Mouse (Mus musculus): ENCODE results near the gene Rfx4. TPM values are rescaled to one million over a fixed set of nuclear protein-coding genes. Genes with fewer than 3 reads are reported as not detected.

The Rfx4 gene
- 0.09 TPM for polyA plus RNA-seq (2021)

DNA sequence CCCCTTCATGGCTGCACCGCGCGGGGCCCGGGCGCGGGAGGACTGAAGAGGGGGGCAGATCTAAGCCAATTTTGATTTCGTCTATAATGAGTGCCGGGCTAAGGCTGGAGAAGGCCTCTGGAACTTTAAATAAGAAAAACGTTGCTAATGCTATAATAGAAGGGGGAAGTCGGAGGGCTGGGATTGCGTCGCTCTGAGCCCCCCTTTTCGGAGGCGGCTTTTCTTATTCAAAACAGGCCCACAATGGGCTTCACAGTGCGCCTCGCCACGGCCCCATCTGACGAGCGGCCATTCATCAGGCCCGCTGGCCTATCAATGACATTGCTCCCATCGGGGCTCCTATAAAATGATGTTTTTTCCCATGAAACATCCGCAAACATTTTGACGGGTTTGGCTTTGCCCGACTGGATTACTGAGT is at the start of gene Rfx4:
Rfx4 (plus strand) TSS at position 277 of the 418 bp plus-strand sequence.
- no peak for ATAC-seq
- no peak for DNase-seq (ENCODE audit: low read depth, low spot score)
- in situ Hi-C loops (cut with MboI; ENCODE audit: low pct_unique_long_range_greater_than_20kb): no loop called here
- no peak for TF ChIP-seq CTCF (IDR thresholded peaks at IDR 0.05)
- ChIA-PET POLR2A (no interaction called here), CTCF (no interaction called here)
- peaks cover 54% of the 10 kb centered on the region for H3K27me3 ChIP-seq

DNA sequence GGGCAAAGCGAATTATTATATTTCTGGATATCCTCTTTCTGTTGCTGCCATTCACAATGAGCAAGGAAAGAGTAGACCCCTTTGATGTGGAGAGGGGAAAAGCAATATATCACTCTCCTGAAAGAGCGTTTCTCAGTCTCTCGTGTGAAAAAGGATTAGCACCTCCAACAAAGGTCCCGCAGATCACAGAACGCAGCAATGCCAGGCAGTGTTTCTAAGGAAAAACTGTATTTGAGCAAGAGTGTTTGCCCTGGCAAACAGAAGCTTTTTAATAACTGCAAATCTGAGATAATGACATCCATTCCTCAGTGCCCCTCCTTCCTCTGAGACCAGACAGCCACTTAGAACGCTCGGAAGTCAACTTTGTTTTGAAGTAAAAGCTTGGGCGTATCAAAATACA is 49.3 kb upstream of the Rfx4 start:
- H3K27me3 ChIP-seq: no peaks in the 10 kb centered on the region
- ATAC-seq (no peak), DNase-seq (ENCODE audit: low read depth, low spot score) (no peak)
- TF ChIP-seq CTCF (IDR thresholded peaks at IDR 0.05): no peak
- ChIA-PET CTCF (no interaction called here), POLR2A (no interaction called here)
- in situ Hi-C loops (cut with MboI; ENCODE audit: low pct_unique_long_range_greater_than_20kb): no loop called here

DNA sequence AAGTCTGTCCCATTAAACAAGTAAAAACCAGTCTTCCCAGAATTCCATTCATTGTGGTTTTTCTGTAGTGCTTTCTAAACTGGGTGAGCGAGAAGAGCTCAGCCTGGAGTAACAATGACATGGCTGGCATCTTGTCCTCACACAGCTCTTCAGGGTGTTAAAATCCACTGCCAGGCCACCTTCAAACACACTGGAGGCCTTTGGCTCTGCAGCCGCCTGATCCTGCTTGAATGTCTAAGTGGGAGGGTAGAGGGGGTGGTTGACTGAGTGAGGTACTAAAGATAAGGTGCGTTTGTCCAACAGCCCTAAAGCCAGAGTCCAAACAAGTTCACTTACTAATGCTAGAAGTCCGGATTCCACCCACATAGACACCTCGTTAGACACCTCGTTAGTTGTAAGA is 48.6 kb upstream of the Rfx4 start:
- ATAC-seq (no peak), DNase-seq (ENCODE audit: low read depth, low spot score) (no peak)
- ChIA-PET POLR2A (no interaction called here), CTCF (interaction anchor here (1.0 to 1.1 kb wide), 2 partner anchors 13 to 18 kb away, joined by 3 to 4 read pairs; no protein-coding TSS in a partner anchor)
- no peaks in the 10 kb centered on the region for H3K27me3 ChIP-seq
- TF ChIP-seq CTCF (IDR thresholded peaks at IDR 0.05): no peak
- in situ Hi-C loops (cut with MboI; ENCODE audit: low pct_unique_long_range_greater_than_20kb): no loop called here

DNA sequence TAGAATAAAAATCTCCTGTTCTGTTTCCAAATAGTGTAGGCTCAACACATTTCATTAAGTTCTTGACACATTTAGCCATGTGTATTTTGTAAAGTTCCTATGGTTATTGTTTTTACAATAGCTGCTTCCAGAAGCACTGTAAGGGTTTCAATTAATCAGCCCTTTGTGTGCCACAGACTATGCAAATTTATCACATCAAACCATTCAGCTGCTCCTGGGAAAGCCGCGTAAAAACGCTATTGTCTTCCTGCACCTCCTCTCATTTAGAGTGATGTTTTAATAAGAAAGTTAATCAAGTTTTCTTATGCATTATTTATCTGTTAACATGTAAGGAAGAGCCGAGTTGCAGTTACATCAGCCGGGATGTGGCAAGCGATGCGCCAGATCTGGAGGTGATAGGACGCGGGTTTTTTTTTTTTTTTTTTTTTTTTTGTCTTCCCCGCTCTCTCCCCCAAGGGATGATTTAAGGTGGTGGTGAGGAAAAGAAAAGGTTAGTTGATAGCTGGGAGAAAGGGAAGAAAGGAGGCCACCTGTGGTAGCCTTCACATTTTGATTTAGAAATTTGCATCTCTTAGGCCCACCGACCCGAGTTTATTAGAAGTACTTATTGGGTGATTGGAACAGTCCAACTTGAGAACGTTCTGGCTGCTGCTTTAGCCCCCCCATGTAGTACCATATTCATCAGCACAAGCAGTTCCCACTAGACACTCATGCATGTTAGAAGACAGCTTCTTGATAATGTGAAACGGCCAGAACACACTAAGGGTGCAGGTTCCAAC is 47.9 kb upstream of the Rfx4 start:
- ChIA-PET POLR2A (interaction anchor here (0.6 kb wide), 1 partner anchor 214 kb away, joined by 3 read pairs; no protein-coding TSS in a partner anchor), CTCF (interaction anchor here (1.0 to 1.1 kb wide), 2 partner anchors 13 to 18 kb away, joined by 3 to 4 read pairs; no protein-coding TSS in a partner anchor)
- ATAC-seq (no peak), DNase-seq (ENCODE audit: low read depth, low spot score) (no peak)
- TF ChIP-seq CTCF (IDR thresholded peaks at IDR 0.05): no peak
- in situ Hi-C loops (cut with MboI; ENCODE audit: low pct_unique_long_range_greater_than_20kb): no loop called here
- no peaks in the 10 kb centered on the region for H3K27me3 ChIP-seq

DNA sequence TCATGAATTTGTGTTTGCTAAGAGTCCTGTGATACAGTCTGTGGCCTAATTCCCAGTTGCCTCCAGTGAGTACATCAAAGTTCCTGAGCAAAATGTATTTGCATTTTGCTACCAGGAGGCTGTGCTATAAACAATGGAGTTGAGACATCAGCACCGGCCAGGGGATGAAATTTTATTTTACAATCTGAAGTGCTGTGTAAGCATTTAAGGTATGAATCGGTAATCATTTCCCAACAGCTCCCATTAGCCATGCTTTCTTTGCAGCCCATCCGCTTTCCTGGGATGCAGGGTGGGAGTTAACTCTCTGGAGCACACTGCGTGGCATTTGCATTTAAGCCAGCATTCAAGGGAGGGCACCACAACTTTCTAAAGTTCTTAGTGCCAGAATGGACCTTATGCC is 45.7 kb upstream of the Rfx4 start:
- CTCF ChIA-PET: no interaction called here
- TF ChIP-seq CTCF (IDR thresholded peaks at IDR 0.05): no peak
- POLR2A ChIA-PET: no interaction called here
- no peaks in the 10 kb centered on the region for H3K27me3 ChIP-seq
- no peak for DNase-seq (ENCODE audit: low read depth, low spot score)
- ATAC-seq: no peak
- in situ Hi-C loops (cut with MboI; ENCODE audit: low pct_unique_long_range_greater_than_20kb): no loop called here

DNA sequence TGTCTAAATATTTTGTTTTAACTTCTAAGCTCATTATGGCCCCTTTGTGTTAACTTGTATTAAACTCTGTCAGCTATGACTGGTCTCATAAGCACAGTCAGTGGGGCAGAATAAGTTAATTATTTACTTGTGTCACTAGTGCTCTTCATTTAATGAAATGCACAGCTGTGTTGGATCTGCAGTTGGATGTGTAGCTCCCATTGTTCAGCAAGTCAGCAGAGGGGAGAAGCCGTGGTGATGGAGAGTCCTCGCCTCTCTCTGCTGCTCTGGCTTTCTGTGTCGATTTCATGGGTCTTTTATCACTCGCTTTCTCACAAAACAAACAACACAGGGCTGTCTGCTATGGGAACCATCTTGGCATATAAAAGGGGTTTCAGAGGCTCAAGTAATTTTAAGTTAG is 45.0 kb upstream of the Rfx4 start:
- in situ Hi-C loops (cut with MboI; ENCODE audit: low pct_unique_long_range_greater_than_20kb): no loop called here
- no peak for ATAC-seq
- ChIA-PET CTCF (interaction anchor here (1.0 kb wide), 1 partner anchor 99 kb away, joined by 3 read pairs; no protein-coding TSS in a partner anchor), POLR2A (interaction anchor here (0.7 kb wide), 1 partner anchor 45 kb away, joined by 3 read pairs; no protein-coding TSS in a partner anchor)
- DNase-seq (ENCODE audit: low read depth, low spot score): no peak
- no peaks in the 10 kb centered on the region for H3K27me3 ChIP-seq
- no peak for TF ChIP-seq CTCF (IDR thresholded peaks at IDR 0.05)

DNA sequence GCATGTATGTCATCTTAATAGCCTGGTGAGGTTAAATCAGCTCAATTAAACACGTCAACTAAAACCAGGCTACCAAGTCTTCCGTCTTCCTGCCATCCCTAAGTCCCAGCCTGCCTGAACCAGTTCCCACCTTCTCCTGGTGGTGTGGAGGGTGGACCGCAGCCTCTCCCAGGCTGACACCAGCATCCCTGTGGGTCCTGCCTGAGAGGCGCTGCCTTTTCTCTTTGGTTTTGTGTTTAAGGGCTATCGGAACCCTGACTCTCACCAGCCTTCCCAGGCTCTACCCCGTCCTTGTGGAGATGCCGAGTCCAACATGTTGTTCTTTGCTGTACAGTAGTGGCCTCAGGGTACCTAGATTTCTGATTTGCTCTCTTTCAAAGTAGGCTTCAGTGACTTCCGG is 44.4 kb upstream of the Rfx4 start:
- in situ Hi-C loops (cut with MboI; ENCODE audit: low pct_unique_long_range_greater_than_20kb): no loop called here
- ChIA-PET POLR2A (interaction anchor here (0.6 to 0.7 kb wide), 5 partner anchors 46 to 1821 kb away, joined by 3 read pairs; no protein-coding TSS in a partner anchor), CTCF (interaction anchor here (1.0 to 1.2 kb wide), 2 partner anchors 37 to 98 kb away, joined by 3 read pairs; no protein-coding TSS in a partner anchor)
- no peak for DNase-seq (ENCODE audit: low read depth, low spot score)
- no peak for ATAC-seq
- no peak for TF ChIP-seq CTCF (IDR thresholded peaks at IDR 0.05)
- H3K27me3 ChIP-seq: no peaks in the 10 kb centered on the region

DNA sequence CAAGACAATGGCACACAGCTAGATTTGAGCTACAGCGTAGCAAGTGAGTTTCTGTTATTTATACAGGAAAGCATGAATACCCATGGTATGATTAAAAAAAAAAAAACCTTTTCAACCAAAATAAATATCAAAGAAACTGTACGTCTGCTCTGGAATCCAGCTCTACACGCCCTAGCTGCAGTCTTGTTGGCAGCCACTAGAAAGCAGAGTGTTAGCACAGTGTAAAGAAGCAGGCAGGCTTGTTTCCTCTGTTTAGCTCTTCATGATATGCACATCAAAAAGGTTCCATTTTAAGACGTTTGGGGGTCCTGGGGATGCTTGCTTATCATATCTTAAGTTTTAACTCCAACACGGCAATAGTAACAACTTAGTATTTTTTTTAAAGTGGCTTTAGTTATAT is 43.9 kb upstream of the Rfx4 start:
- ChIA-PET CTCF (interaction anchor here (1.0 to 1.2 kb wide), 2 partner anchors 38 to 97 kb away, joined by 3 read pairs; no protein-coding TSS in a partner anchor), POLR2A (interaction anchor here (0.6 to 0.7 kb wide), 3 partner anchors 295 to 1821 kb away, joined by 3 read pairs; no protein-coding TSS in a partner anchor)
- no peaks in the 10 kb centered on the region for H3K27me3 ChIP-seq
- no peak for ATAC-seq
- no peak for TF ChIP-seq CTCF (IDR thresholded peaks at IDR 0.05)
- in situ Hi-C loops (cut with MboI; ENCODE audit: low pct_unique_long_range_greater_than_20kb): no loop called here
- DNase-seq (ENCODE audit: low read depth, low spot score): no peak

DNA sequence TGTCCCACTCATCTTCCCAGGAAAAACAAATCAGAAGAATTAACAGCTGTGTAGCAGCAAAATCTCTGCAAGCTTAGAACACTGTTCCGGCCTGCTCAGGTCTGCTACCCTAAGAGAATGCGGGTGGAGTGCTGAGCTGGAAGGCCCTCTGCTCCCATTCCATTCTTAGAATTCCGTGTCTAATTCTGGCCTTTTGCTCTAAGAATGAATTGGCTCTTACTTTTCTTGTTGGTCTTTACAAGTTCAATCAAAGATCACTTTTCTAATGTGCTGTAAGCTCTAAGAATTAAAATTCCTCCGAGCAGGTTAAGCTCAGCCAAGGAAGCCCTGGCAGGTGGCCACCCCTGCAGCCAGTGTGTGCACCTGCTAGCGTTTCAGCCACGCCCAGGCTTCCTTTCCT is 43.3 kb upstream of the Rfx4 start:
- in situ Hi-C loops (cut with MboI; ENCODE audit: low pct_unique_long_range_greater_than_20kb): no loop called here

DNA sequence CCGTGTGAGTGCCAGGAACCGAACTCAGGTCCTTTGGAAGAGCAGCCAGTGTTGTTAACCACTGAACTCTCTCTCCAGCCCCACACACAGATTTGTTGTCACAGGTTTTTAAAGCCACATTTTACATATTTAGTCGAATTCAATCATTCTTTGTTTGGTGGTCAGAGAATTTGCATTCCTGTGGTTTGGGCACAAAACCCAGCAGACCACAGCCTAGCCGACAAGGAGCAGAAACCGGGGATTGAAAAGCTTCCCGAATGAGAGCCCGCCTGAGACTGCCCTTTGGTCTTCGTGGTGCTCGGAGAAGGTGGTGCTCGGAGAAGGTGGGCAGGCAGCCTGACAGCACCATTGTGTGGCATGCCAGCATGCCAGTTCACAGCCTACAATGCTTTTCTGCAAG is 42.8 kb upstream of the Rfx4 start:
- ATAC-seq (peak; percentile 51), DNase-seq (ENCODE audit: low read depth, low spot score) (no peak)
- no peak for TF ChIP-seq CTCF (IDR thresholded peaks at IDR 0.05)
- in situ Hi-C loops (cut with MboI; ENCODE audit: low pct_unique_long_range_greater_than_20kb): no loop called here
- POLR2A ChIA-PET: no interaction called here
- no peaks in the 10 kb centered on the region for H3K27me3 ChIP-seq
- CTCF ChIA-PET: interaction anchor here (1.5 kb wide), 1 partner anchor 13 kb away, joined by 3 read pairs; no protein-coding TSS in a partner anchor

More for the DNA sequence above, 43.3 kb upstream of the Rfx4 start:
- ATAC-seq (no peak), DNase-seq (ENCODE audit: low read depth, low spot score) (no peak)
- POLR2A ChIA-PET: no interaction called here
- no peaks in the 10 kb centered on the region for H3K27me3 ChIP-seq
- CTCF ChIA-PET: interaction anchor here (1.2 kb wide), 1 partner anchor 38 kb away, joined by 3 read pairs; no protein-coding TSS in a partner anchor
- no peak for TF ChIP-seq CTCF (IDR thresholded peaks at IDR 0.05)

DNA sequence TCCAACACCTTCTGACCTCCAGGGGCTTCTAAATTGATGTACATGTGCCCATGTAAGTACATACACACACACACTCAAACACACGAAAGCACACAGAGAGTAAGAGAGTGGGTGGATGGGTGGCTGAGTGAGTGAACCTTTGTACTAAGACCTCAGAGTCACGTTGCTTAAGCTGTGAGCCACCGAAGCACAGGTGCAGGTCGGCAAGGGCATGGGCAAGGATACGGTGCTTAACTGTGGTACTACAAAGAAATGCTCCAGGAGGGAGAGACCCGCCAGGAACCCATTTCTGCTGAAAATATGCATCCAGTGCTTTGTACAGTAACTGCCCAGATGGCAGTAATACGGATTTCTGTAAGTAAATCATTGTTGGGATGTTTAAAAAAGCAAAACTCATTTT is 40.2 kb upstream of the Rfx4 start:
- H3K27me3 ChIP-seq: no peaks in the 10 kb centered on the region
- ATAC-seq (no peak), DNase-seq (ENCODE audit: low read depth, low spot score) (no peak)
- TF ChIP-seq CTCF (IDR thresholded peaks at IDR 0.05): no peak
- CTCF ChIA-PET: no interaction called here
- in situ Hi-C loops (cut with MboI; ENCODE audit: low pct_unique_long_range_greater_than_20kb): no loop called here
- POLR2A ChIA-PET: no interaction called here

Data from Patski (cell line).